ENCODE assay signal across 8 mouse cellular contexts in genomic region chr5:122500141-122500540, GRCm38 (mm10). TPM values are rescaled to one million over a fixed set of nuclear protein-coding genes. Genes with fewer than 3 reads are reported as not detected.
DNase-seq lines count a peak whose midpoint lies in the region; ATAC-seq and TF ChIP-seq lines count a peak whose summit lies in the region.

No protein-coding gene starts in this region.

- 8% methylated on average over 4 of the region's 4 CpGs for WGBS in heart, embryonic 14.5 days
- 29% methylated on average over 4 of the region's 4 CpGs for WGBS in liver, embryonic 14.5 days (ENCODE audit: insufficient replicate concordance)

- no peak overlapping the region for H3K27ac ChIP-seq in ES-Bruce4 (ENCODE audit: insufficient read depth, low read length)
- H3K27ac ChIP-seq in heart, embryonic 14.5 days (replicated peaks in 1 of 2; ENCODE audit: control insufficient read depth in 1 of 2, insufficient read depth in 1 of 2, low read depth in 2 of 2, low read length in 2 of 2): peak overlapping the region; percentile 77 to 100
- H3K27ac ChIP-seq in liver, embryonic 14.5 days: no peak overlapping the region

- H3K9ac ChIP-seq in ES-Bruce4 (ENCODE audit: low read depth, poor library complexity, severe bottlenecking): no peak overlapping the region; the same call in 1 of the 2 replicates
- peak overlapping the region; percentile 99 for H3K9ac ChIP-seq in heart, embryonic 14.5 days (ENCODE audit: low read length)
- H3K9ac ChIP-seq in liver, embryonic 14.5 days (replicated peaks): peak overlapping the region; percentile 83

- DNase-seq in embryo, embryonic 10.5 days (ENCODE audit: low spot score): peak; percentile 47
- DNase-seq in embryo, embryonic 11 days: no peak
- peak in 1 of 3 experiments; percentile 28 for DNase-seq in liver, embryonic 14.5 days (ENCODE audit: low read depth in 3 of 3, low spot score in 3 of 3)
- no peak for DNase-seq in spleen, adult 18-20 months
- DNase-seq in adrenal gland, adult 8-10 months: no peak
- DNase-seq in right cerebral cortex, postnatal 25 days: no peak

- no peak for TF ChIP-seq POLR2A in ES-Bruce4 (IDR thresholded peaks at IDR 0.05; ENCODE audit: insufficient read depth, low read length)

- peak overlapping the region; percentile 83 for H3K4me2 ChIP-seq in heart, embryonic 14.5 days (ENCODE audit: low read length)
- peak overlapping the region; percentile 97 for H3K4me2 ChIP-seq in liver, embryonic 14.5 days (ENCODE audit: low read depth)

- no peak for ATAC-seq in heart, embryonic 14.5 days (ENCODE audit: insufficient number of reproducible peaks, insufficient read depth, low FRiP score, low read depth)
- ATAC-seq in liver, embryonic 14.5 days (ENCODE audit: insufficient read depth): no peak

- H3K36me3 ChIP-seq in ES-Bruce4 (ENCODE audit: control insufficient read depth, insufficient read depth, low read length, poor library complexity, severe bottlenecking): peaks cover 41% of the 10 kb centered on the region
- peaks cover 55% of the 10 kb centered on the region for H3K36me3 ChIP-seq in heart, embryonic 14.5 days (ENCODE audit: control insufficient read depth, insufficient read depth, low read length)
- H3K36me3 ChIP-seq in liver, embryonic 14.5 days (replicated peaks; ENCODE audit: control insufficient read depth, insufficient read depth, low read depth): peaks cover 18% of the 10 kb centered on the region

- no peak for TF ChIP-seq CTCF in ES-Bruce4 (IDR thresholded peaks at IDR 0.05; ENCODE audit: low read depth, low read length)
- TF ChIP-seq CTCF in liver, embryonic 14.5 days (IDR thresholded peaks at IDR 0.05; ENCODE audit: low read depth): no peak

- peak overlapping the region; percentile 27; the same call in 1 of the 2 replicates for H3K4me3 ChIP-seq in ES-Bruce4 (ENCODE audit: low read depth, low read length)
- H3K4me3 ChIP-seq in heart, embryonic 14.5 days (ENCODE audit: control insufficient read depth in 1 of 2, insufficient read depth in 1 of 2, low read depth in 1 of 2, low read length in 2 of 2): peak overlapping the region; percentile 43 to 98
- H3K4me3 ChIP-seq in liver, embryonic 14.5 days (ENCODE audit: insufficient read depth in 1 of 2, low read depth in 2 of 2, low read length in 2 of 2): peak overlapping the region; percentile 62 to 71

- H3K4me1 ChIP-seq in ES-Bruce4 (ENCODE audit: control insufficient read depth, insufficient read depth, low read length): peaks cover 3% of the 10 kb centered on the region
- H3K4me1 ChIP-seq in heart, embryonic 14.5 days (ENCODE audit: control insufficient read depth in 2 of 2, insufficient read depth in 2 of 2, low read length in 2 of 2): peaks cover 3 to 37% of the 10 kb centered on the region in 2 experiments; a peak in 3 of 4 replicates
- H3K4me1 ChIP-seq in liver, embryonic 14.5 days (replicated peaks; ENCODE audit: control insufficient read depth in 2 of 2, insufficient read depth in 2 of 2, low read length in 1 of 2): peaks cover 8 to 10% of the 10 kb centered on the region in 2 experiments

- H3K27me3 ChIP-seq in ES-Bruce4 (ENCODE audit: control insufficient read depth, insufficient read depth, low read length, poor library complexity, severe bottlenecking): no peaks in the 10 kb centered on the region
- no peaks in the 10 kb centered on the region for H3K27me3 ChIP-seq in heart, embryonic 14.5 days (ENCODE audit: control insufficient read depth, insufficient read depth, low read length)
- no peaks in the 10 kb centered on the region; the same call in 1 of the 2 replicates for H3K27me3 ChIP-seq in liver, embryonic 14.5 days (ENCODE audit: control insufficient read depth, insufficient read depth, low read length)

- no peak for TF ChIP-seq EP300 in ES-Bruce4 (IDR thresholded peaks at IDR 0.05; ENCODE audit: insufficient read depth, low read depth, low read length)
- no peak for TF ChIP-seq EP300 in liver, embryonic 14.5 days (IDR thresholded peaks at IDR 0.05; ENCODE audit: low read depth)

- H3K9me3 ChIP-seq in ES-Bruce4 (replicated peaks; ENCODE audit: control insufficient read depth, insufficient read depth, low read length, poor library complexity, severe bottlenecking): no peaks in the 10 kb centered on the region
- H3K9me3 ChIP-seq in heart, embryonic 14.5 days (ENCODE audit: control insufficient read depth, low read length): no peaks in the 10 kb centered on the region
- H3K9me3 ChIP-seq in liver, embryonic 14.5 days (ENCODE audit: control insufficient read depth, low read length): no peaks in the 10 kb centered on the region

RNA-seq across cellular contexts. Expression of gene Atp2a2, which starts 1.9 kb away (rescaled TPM):
- 165 and 177 TPM in 2 replicates for polyA plus RNA-seq in ES-Bruce4 (2011; ENCODE audit: insufficient read depth, insufficient read length, low read depth, missing spikeins)
- 472 and 483 TPM in 2 replicates for polyA plus RNA-seq in heart, embryonic 14.5 days (2014; fragmentation: Nextera tagmentation; extraction: Ambion mirVana)
- 18.9 and 25.9 TPM in 2 replicates for polyA plus RNA-seq in liver, embryonic 14.5 days (2012; rRNA removed)
- polyA plus RNA-seq in liver, embryonic 14.5 days (2014; fragmentation: Nextera tagmentation; extraction: Ambion mirVana): 12.8 and 13.1 TPM in 2 replicates
- 100 to 1,000 TPM; 187 to 206 (median 196) TPM for total RNA-seq in adrenal gland, adult 8-10 months (2022)

Comparison
In these comparisons a context has a peak if more than half of its experiments do, and no peak if none do; other contexts are left out.
1. H3K27ac ChIP-seq: peak in heart, embryonic 14.5 days (2 of 2); none in ES-Bruce4 (single experiment) and liver, embryonic 14.5 days (single experiment).
2. Peak in every context shown above with its lines, with median percentiles within 50 percentile points of each other: H3K4me3 ChIP-seq.